Mouse (Mus musculus) CH12.LX (cell line): ENCODE measurements around the gene Lmf1. TPM values are rescaled to one million over a fixed set of nuclear protein-coding genes. Genes with fewer than 3 reads are reported as not detected.

Source experiments
- DNase-seq: peaks from one replicate; pipeline ENCODE4 v3.0.0-alpha.2; 2013; ENCODE audit errors: extremely low read depth
- H3K27ac ChIP-seq: 2 replicates; pipeline ENCODE4 v1.5.1; 2012; ENCODE audit warnings: low read depth, mild to moderate bottlenecking, control low read depth, moderate library complexity; ENCODE audit not compliant: insufficient read depth
- H3K27me3 ChIP-seq: replicated peaks from 2 replicates; pipeline ENCODE3; 2012; ENCODE audit warnings: inconsistent platforms
- H3K36me3 ChIP-seq, 2 experiments: replicated peaks in 1 of 2; 2 replicates each; pipeline versions ENCODE3 to v1.6.1; 2012; ENCODE audit warnings: inconsistent platforms in 1 of 2, low read length in 1 of 2, mild to moderate bottlenecking in 1 of 2, mixed read lengths in 1 of 2, moderate library complexity in 1 of 2; ENCODE audit not compliant: control insufficient read depth in 1 of 2, insufficient read depth in 1 of 2
- H3K4me1 ChIP-seq, 2 experiments: 2 replicates each; pipeline ENCODE4 v1.6.1; 2012; ENCODE audit warnings: inconsistent platforms in 1 of 2, moderate library complexity in 1 of 2; ENCODE audit not compliant: insufficient read depth in 2 of 2, control insufficient read depth in 1 of 2
- H3K4me2 ChIP-seq: 2 replicates; pipeline ENCODE4 v1.6.1; 2012; ENCODE audit warnings: low read depth, mild to moderate bottlenecking, control low read depth; ENCODE audit not compliant: poor library complexity, insufficient read depth, severe bottlenecking
- H3K4me3 ChIP-seq, 3 experiments: fragments of 150-350 bp in 1 of 3; sonication (generic) in 1 of 3; replicated peaks in 1 of 3; 2 replicates each; pipeline versions ENCODE3 to v1.5.1; 2011 to 2012; ENCODE audit warnings: low read depth in 2 of 3, low read length in 2 of 3, mild to moderate bottlenecking in 2 of 3, moderate library complexity in 2 of 3, control low read depth in 1 of 3, improper control_type of control experiment in 1 of 3, inconsistent platforms in 1 of 3, mixed read lengths in 1 of 3; ENCODE audit not compliant: poor library complexity in 1 of 3
- H3K79me2 ChIP-seq: replicated peaks from 2 replicates; pipeline ENCODE4 v1.6.1; 2012; ENCODE audit warnings: mild to moderate bottlenecking, moderate library complexity; ENCODE audit not compliant: control insufficient read depth, poor library complexity, insufficient read depth, severe bottlenecking; ENCODE audit errors: extremely low read depth
- H3K9ac ChIP-seq: 2 replicates; pipeline ENCODE4 v1.6.1; 2012; ENCODE audit warnings: low read depth, mild to moderate bottlenecking, control low read depth, moderate library complexity; ENCODE audit not compliant: insufficient read depth
- H3K9me3 ChIP-seq: replicated peaks from 2 replicates; pipeline ENCODE3; 2012; ENCODE audit warnings: low read length, inconsistent platforms, mixed read lengths
- BHLHE40 ChIP-seq: IDR thresholded peaks from 2 replicates; pipeline ENCODE4 v1.6.1; 2011; ENCODE audit warnings: mild to moderate bottlenecking, low read depth, low read length, improper control_type of control experiment
- CHD1 ChIP-seq: IDR thresholded peaks from 2 replicates; pipeline ENCODE4 v1.6.1; 2012; ENCODE audit warnings: low read depth, low read length, improper control_type of control experiment, inconsistent platforms
- CHD2 ChIP-seq: IDR thresholded peaks from 2 replicates; pipeline ENCODE4 v1.6.1; 2011; ENCODE audit warnings: low read length, improper control_type of control experiment
- CTCF ChIP-seq, 2 experiments: IDR thresholded peaks in 1 of 2; conservative IDR thresholded peaks in 1 of 2; 2 replicates each; pipeline ENCODE4 v1.5.1; 2011 to 2012; ENCODE audit warnings: low read depth in 2 of 2, low read length in 2 of 2, improper control_type of control experiment in 1 of 2, inconsistent platforms in 1 of 2, mild to moderate bottlenecking in 1 of 2, moderate library complexity in 1 of 2
- EP300 ChIP-seq: IDR thresholded peaks from 2 replicates; pipeline ENCODE4 v1.6.1; 2011; ENCODE audit warnings: low read length, improper control_type of control experiment
- GABPA ChIP-seq: IDR thresholded peaks from 2 replicates; pipeline ENCODE4 v1.6.1; 2012; ENCODE audit warnings: low read depth, low read length, improper control_type of control experiment, inconsistent platforms; ENCODE audit not compliant: insufficient replicate concordance
- HCFC1 ChIP-seq: IDR thresholded peaks from 2 replicates; pipeline ENCODE4 v1.6.1; 2012; ENCODE audit warnings: low read depth, mild to moderate bottlenecking, inconsistent platforms, low read length, improper control_type of control experiment
- IRF4 ChIP-seq: IDR thresholded peaks from 2 replicates; pipeline ENCODE4 v1.6.1; 2014; ENCODE audit warnings: low read depth, mild to moderate bottlenecking, inconsistent platforms, low read length, improper control_type of control experiment
- JUN ChIP-seq: IDR thresholded peaks from 2 replicates; pipeline ENCODE4 v1.6.1; 2011; ENCODE audit warnings: low read depth, mild to moderate bottlenecking, low read length, improper control_type of control experiment, moderate library complexity; ENCODE audit not compliant: insufficient read depth
- JUND ChIP-seq: conservative IDR thresholded peaks from 2 replicates; pipeline ENCODE4 v1.6.1; 2011; ENCODE audit warnings: low read depth, low read length, improper control_type of control experiment
- MAFK ChIP-seq: IDR thresholded peaks from 2 replicates; pipeline ENCODE4 v1.6.1; 2011; ENCODE audit warnings: low read length, improper control_type of control experiment; ENCODE audit not compliant: insufficient replicate concordance
- MAX ChIP-seq: IDR thresholded peaks from 2 replicates; pipeline ENCODE4 v1.6.1; 2011; ENCODE audit warnings: low read length, improper control_type of control experiment
- MAZ ChIP-seq: IDR thresholded peaks from 2 replicates; pipeline ENCODE4 v1.6.1; 2012; ENCODE audit warnings: low read depth, mild to moderate bottlenecking, inconsistent platforms, low read length, improper control_type of control experiment, moderate library complexity
- MEF2A ChIP-seq: IDR thresholded peaks from 2 replicates; pipeline ENCODE4 v1.6.1; 2014; ENCODE audit warnings: low read depth, mild to moderate bottlenecking, inconsistent platforms, low read length, improper control_type of control experiment, borderline replicate concordance
- MXI1 ChIP-seq: IDR thresholded peaks from 2 replicates; pipeline ENCODE4 v1.6.1; 2011; ENCODE audit warnings: mild to moderate bottlenecking, low read depth, low read length, improper control_type of control experiment
- PAX5 ChIP-seq: IDR thresholded peaks from 2 replicates; pipeline ENCODE4 v1.6.1; 2012; ENCODE audit warnings: low read length, inconsistent platforms, mixed read lengths
- POLR2A ChIP-seq: IDR thresholded peaks from 2 replicates; pipeline ENCODE4 v1.6.1; 2011; ENCODE audit warnings: low read depth, mild to moderate bottlenecking, improper control_type of control experiment, low read length
- POLR2AphosphoS2 ChIP-seq: IDR thresholded peaks from 2 replicates; pipeline ENCODE4 v1.6.1; 2011; ENCODE audit warnings: low read depth, low read length, improper control_type of control experiment
- RAD21 ChIP-seq: IDR thresholded peaks from 2 replicates; pipeline ENCODE4 v1.6.1; 2011; ENCODE audit warnings: low read depth, mild to moderate bottlenecking, low read length, improper control_type of control experiment, moderate library complexity
- SIN3A ChIP-seq: IDR thresholded peaks from 2 replicates; pipeline ENCODE4 v1.6.1; 2012; ENCODE audit warnings: low read length, improper control_type of control experiment, inconsistent platforms
- TBP ChIP-seq: conservative IDR thresholded peaks from 2 replicates; pipeline ENCODE4 v1.6.1; 2011; ENCODE audit warnings: low read depth, low read length, improper control_type of control experiment
- UBTF ChIP-seq: IDR thresholded peaks from 2 replicates; pipeline ENCODE4 v1.6.1; 2012; ENCODE audit warnings: low read depth, mild to moderate bottlenecking, inconsistent platforms, low read length, improper control_type of control experiment, moderate library complexity
- USF2 ChIP-seq: conservative IDR thresholded peaks from 2 replicates; pipeline ENCODE4 v1.6.1; 2011; ENCODE audit warnings: low read depth, low read length, improper control_type of control experiment
- ZC3H11A ChIP-seq: IDR thresholded peaks from 2 replicates; pipeline ENCODE4 v1.6.1; 2012; ENCODE audit warnings: low read depth, mild to moderate bottlenecking, inconsistent platforms, low read length, improper control_type of control experiment
- ZKSCAN1 ChIP-seq: IDR thresholded peaks from 2 replicates; pipeline ENCODE4 v1.6.1; 2012; ENCODE audit warnings: low read depth, inconsistent platforms, low read length, improper control_type of control experiment, borderline replicate concordance
- ZNF384 ChIP-seq: IDR thresholded peaks from 2 replicates; pipeline ENCODE4 v1.6.1; 2012; ENCODE audit warnings: low read depth, low read length, improper control_type of control experiment, inconsistent platforms
- dilution Hi-C: fragments of 300-500 bp; cut with MboI; formaldehyde crosslinking; loops from 2 replicates; pipeline ENCODE4 v1.14.3; 2020; ENCODE audit warnings: low sequenced_read_pairs; ENCODE audit not compliant: extremely low pct_unique_long_range_greater_than_20kb, extremely low pct_ligation_motif_present
- in situ Hi-C: fragments of 300-500 bp; cut with MboI; formaldehyde crosslinking; loops from 3 replicates; pipeline ENCODE4 v1.14.3; 2019; ENCODE audit warnings: low sequenced_read_pairs, low pct_ligation_motif_present, low pct_unique_long_range_greater_than_20kb, mixed read lengths
- polyA plus RNA-seq: library from polyadenylated mRNA; unstranded; fragments of >175 nt; gene quantifications from 2 replicates; pipeline ENCODE4 v1.2.1, GENCODE M21; 2012; ENCODE audit warnings: low read depth; ENCODE audit not compliant: insufficient read length
- total RNA-seq, 2 experiments: library from RNA; depleted of rRNA; stranded (reverse); fragments of 300-350 nt in 1 of 2; fragments of >200 nt in 1 of 2; gene quantifications; 2 replicates each; pipeline ENCODE4 v1.2.3; 2012 to 2014

The Lmf1 gene
- total and polyA plus RNA-seq, 3 experiments, result 13.3 to 26.9 (median 15.2) TPM

DNA sequence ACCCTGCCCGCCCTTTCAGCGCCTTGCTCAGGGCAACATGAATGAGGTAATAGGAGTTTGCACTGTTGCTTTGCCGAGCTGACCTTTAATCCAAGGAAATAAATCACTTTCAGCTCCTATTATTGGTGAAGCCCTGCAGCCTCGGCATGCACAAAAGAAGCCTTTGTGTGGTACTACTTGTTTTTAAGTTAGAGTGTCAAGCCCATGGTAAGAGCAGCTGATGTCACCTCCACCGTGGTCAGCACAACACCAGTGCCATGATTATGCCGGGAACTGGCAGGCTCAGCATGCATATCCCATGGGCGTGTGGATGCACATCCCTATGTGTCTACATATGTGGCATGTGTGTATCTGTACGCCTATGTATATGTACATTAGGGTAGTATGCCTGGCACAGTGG lies 56.5 kb downstream of the Lmf1 start:
- Histone ChIP-seq H3K4me2 (no peak overlapping the region), H3K27me3 (no peaks in the 10 kb centered on the region), H3K36me3 (peaks cover 18 to 65% of the 10 kb centered on the region in 2 experiments), H3K27ac (no peak overlapping the region), H3K9ac (no peak overlapping the region), H3K4me1 (peaks cover 0 to 9% of the 10 kb centered on the region in 2 experiments; a peak in 2 of 4 replicates), H3K79me2 (no peaks in the 10 kb centered on the region), H3K4me3 (no peak overlapping the region), H3K9me3 (no peaks in the 10 kb centered on the region)
- dilution Hi-C loops (no loop called here), in situ Hi-C loops (no loop called here)
- no peak for DNase-seq
- TF ChIP-seq BHLHE40 (no peak), UBTF (no peak), EP300 (no peak), POLR2AphosphoS2 (no peak), CTCF (conservative IDR thresholded peaks at IDR 0.05 in 1 of 2, IDR thresholded peaks at IDR 0.05 in 1 of 2; ENCODE audit: low read depth in 2 of 2, low read length in 2 of 2) (no peak), MAX (no peak), POLR2A (no peak), GABPA (no peak), MEF2A (no peak), MAFK (no peak), MAZ (no peak), ZC3H11A (no peak), ZKSCAN1 (no peak), PAX5 (no peak), USF2 (no peak), CHD2 (no peak), JUN (no peak), CHD1 (no peak), TBP (no peak)

- H3K36me3 ChIP-seq, result peaks cover 18 to 67% of the 10 kb centered on the region in 2 experiments
- TF ChIP-seq PAX5 (no peak), CTCF (conservative IDR thresholded peaks at IDR 0.05 in 1 of 2, IDR thresholded peaks at IDR 0.05 in 1 of 2; ENCODE audit: low read depth in 2 of 2, low read length in 2 of 2) (no peak), TBP (no peak), IRF4 (no peak), CHD2 (no peak), ZNF384 (no peak), UBTF (no peak), JUND (no peak), SIN3A (no peak), MAZ (no peak), BHLHE40 (no peak), CHD1 (no peak), HCFC1 (no peak), MXI1 (no peak), RAD21 (no peak)
- TF ChIP-seq, all 38 proteins: peak for 0
- H3K4me3 ChIP-seq, result no peak overlapping the region
- no peak overlapping the region for H3K27ac ChIP-seq
- dilution Hi-C loops (no loop called here), in situ Hi-C loops (no loop called here)
- H3K4me2 ChIP-seq, result no peak overlapping the region
- H3K9me3 ChIP-seq, result no peaks in the 10 kb centered on the region
- DNase-seq, result no peak
- H3K27me3 ChIP-seq, result no peaks in the 10 kb centered on the region
- H3K4me1 ChIP-seq, result peaks cover 0 to 9% of the 10 kb centered on the region in 2 experiments; a peak in 2 of 4 replicates
- no peak overlapping the region for H3K9ac ChIP-seq
- no peaks in the 10 kb centered on the region for H3K79me2 ChIP-seq
Observed at GRCm38 (mm10) chr17:25635806-25636205, 56.9 kb downstream of the Lmf1 start.
